Mouse (Mus musculus) T-helper 1 cell (primary cell): ENCODE results near the gene Coro1b.
"Not testable (repeated sequence)": the region's sequence is repeated elsewhere in the genome, so short reads cannot be mapped to it uniquely, and the experiment has no call there.

Experiments used
- in situ Hi-C: fragments of 300-600 bp; cut with MboI, MseI; formaldehyde crosslinking; loops from one replicate; pipeline ENCODE4 v1.15.1; 2025; ENCODE audit warnings: high pct_unique_total_duplicates

The Coro1b gene

DNA sequence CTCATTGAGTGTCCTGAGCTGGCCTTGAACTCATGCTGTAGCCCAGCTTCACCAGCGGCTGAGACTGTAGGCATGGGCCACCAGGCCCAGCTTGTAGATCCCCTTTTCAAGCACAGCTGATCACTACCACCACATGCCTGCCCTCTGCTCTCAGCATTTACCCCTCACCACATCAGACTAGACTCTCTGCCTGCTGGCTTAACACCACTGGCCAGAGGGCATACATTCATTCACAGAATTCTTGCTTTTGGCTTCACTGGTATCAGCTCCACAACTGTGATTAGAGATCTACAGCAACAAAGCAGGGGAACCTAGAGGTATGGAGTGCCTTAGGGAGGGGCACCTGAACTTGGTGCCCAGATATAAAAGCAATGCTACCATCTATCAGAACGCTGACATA is 27.9 kb upstream of the Coro1b start:
- in situ Hi-C loops, result no loop called here

GRCm38 (mm10) chr19:4121097-4121805 is 27.2 kb upstream of the Coro1b start:
- in situ Hi-C loops, result no loop called here

DNA sequence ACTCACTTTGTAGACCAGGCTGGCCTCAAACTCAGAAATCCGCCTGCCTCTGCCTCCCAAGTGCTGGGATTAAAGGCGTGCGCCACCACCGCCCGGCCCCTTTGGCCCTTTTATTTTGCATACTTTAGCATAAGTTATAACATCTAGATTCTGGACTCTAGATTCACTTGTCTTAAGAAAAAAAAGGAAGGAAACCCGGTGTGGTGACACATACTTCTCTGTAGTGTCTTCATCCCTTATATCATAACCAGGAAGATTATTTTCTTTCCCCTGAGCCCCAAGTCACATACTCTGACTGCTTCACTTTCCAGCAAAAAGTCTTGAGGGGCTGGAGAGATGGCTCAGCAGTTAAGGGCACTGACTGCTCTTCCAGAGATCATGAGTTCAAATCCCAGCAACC is 26.5 kb upstream of the Coro1b start:
- in situ Hi-C loops, result not testable (repeated sequence)

DNA sequence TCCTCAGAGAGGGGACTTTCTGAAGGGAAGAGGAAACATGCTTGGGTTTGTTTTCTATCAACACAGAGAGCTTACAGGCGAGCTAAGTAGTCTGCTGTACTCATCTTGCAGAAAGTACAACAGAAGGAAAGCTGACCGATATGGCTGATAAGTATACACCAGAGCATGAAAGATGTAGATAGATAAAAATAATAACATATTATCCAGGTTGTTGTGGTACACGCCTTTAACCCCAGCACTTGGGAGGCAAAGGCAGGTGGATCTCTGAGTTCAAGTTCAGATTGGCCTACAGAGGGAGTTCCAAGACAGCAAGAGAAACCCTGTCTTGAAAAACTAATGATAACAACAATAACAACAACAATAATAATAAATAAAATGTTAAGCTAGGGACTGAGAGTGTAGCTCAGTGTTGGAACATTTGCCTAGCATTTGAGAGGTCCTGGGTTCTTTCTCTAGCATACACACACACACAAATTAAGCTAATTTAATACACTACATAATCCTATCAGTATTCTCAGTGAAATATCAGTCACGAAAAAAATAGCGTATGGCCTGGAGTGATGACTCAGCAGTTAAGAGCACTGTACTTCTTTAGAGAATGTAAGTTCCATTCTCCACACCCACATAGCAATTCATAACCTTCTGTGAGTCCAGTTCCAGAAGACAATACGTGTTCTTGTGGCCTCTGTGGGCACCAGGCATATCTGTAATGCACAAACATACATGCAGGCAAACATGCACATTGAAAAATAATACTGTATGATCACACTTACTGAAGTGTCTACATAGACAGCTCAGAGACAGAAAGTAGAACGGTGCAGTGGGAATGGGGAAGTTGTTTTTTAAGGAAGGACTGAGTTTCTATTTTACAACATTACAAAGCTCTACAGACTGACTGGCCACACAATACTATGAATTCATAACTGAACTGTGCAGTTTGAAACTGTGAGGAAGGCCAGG is 25.7 kb upstream of the Coro1b start:
- in situ Hi-C loops, result no loop called here

- in situ Hi-C loops, result no loop called here
Observed at GRCm38 (mm10) chr19:4124432-4124831, 24.0 kb upstream of the Coro1b start.

DNA sequence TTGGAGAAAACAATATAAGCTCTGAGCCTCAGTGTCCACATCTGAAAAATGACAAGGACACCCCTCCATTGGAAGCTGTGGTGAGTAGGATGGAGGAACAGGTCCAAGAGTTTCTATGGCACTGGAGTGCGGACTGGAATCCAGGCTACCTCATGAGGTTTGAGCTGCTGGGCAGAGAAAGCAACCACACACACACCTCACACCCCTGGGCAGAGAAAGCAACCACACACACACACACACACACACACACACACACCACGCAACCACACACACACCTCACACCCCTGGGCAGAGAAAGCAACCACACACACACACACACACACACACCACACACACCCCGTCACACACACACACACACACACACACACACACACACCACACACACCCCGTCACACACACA is 23.2 kb upstream of the Coro1b start:
- in situ Hi-C loops, result not testable (repeated sequence)

GRCm38 (mm10) chr19:4125741-4126696 is 22.4 kb upstream of the Coro1b start, which contains the start of gene Aip:
TSS of gene Aip (minus strand) at chr19:4125858.
- in situ Hi-C loops, result no loop called here

- in situ Hi-C loops, result no loop called here
Observed at GRCm38 (mm10) chr19:4126759-4127495, 21.5 kb upstream of the Coro1b start.

GRCm38 (mm10) chr19:4129462-4129861 is 19.0 kb upstream of the Coro1b start:
- in situ Hi-C loops, result no loop called here

- in situ Hi-C loops, result no loop called here
Observed at GRCm38 (mm10) chr19:4130106-4130505, 18.3 kb upstream of the Coro1b start.

DNA sequence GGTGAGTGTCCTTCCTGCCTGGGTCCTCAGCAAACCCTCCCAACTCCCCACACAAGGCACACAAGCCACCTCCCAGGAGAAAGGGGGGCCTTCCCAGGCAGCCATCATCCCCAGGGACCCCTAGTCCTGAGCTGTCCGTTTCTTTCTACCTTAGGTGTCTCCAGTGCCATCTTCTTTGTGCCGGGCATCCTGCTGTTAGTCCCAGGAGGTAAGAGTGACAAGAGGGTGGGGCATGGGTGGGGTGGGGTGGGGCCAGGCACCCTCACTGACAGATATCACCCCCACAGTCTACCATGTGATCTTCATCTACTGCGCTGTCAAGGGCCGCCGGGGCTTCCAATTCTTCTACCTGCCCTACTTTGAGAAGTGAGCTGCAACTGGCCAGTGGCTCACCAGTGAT is 17.3 kb upstream of the Coro1b start:
- in situ Hi-C loops, result no loop called here

DNA sequence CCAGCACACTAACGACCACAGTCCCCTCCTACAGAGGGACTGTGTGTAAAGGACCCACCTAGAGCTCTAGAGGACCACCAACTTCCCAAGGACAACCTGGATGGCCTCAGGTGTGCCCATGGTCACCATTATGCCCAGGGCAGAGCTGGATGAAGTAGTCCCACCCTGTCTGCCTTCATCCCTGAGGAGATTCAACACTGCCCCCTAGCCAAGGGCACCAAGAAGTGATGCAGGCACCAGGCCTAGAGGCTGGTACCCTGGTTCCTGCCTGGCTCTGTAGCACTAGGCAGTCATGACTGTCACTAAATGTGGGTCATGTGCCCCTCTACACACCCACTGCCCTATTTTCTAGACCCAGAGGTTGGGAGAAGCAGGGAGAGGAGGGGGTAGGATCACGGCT is 16.7 kb upstream of the Coro1b start:
- in situ Hi-C loops, result no loop called here

GRCm38 (mm10) chr19:4134354-4134753 is 14.1 kb upstream of the Coro1b start:
- in situ Hi-C loops, result no loop called here

- in situ Hi-C loops, result not testable (repeated sequence)
Observed at GRCm38 (mm10) chr19:4135229-4135962, 13.0 kb upstream of the Coro1b start.

- in situ Hi-C loops, result not testable (repeated sequence)
Observed at GRCm38 (mm10) chr19:4135963-4136345, 12.5 kb upstream of the Coro1b start.

DNA sequence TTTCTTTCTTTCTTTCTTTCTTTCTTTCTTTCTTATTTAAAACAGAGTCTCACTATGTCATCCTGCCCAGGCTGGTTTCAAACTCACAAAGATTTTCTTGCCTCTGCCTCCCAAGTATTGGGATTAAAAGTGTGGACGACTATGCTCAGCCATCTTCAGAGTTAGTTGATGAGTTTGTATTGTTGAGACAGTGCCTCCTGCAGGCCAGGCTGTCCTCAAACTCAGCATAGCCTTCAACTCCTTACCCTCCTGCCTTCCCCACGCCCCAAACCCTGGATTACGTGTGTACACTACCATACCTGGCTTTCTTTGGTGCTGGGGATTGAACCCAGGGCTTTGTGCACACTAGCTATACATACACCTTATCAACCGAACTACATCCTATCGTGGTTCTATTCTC is 12.0 kb upstream of the Coro1b start:
- in situ Hi-C loops, result no loop called here

DNA sequence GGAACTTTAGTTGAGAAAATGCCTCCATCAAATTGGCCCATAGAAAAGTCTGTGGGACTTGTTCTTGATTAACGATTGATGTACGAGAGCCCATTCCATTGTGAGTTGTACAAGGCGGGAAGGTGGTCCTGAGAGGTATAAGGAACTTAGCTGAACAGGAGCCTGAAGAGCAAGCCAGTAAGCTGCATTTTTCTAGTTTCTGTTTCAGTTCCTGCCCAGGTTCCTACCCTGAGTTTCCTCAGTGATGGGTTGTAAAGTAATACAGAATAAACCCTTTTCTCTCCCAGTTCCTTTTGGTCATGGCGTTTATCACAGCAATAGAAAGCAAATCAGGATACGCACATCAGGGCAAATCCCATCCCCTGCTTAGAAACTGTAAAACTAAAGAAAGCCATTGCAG is 10.5 kb upstream of the Coro1b start:
- in situ Hi-C loops, result no loop called here

DNA sequence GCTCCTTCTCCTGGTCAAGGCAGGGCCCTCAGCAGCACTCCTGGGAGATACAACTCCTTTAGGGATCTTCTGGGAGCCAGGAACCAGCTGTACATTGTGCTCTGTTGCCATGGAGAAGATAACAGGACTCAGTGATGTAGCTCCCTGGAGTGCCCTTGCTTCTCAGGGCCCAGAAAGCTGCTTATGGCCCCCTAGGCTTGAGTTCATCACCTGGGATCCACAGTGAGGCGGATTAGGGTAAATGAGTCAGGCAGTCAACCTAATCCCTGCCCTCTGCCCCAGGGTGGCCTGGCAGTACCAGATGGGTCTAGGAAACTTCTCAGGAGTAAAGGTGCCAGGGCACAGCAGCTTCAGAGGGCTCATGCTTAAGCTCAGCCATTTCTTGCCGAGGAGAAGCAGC is 9.0 kb upstream of the Coro1b start, which contains the start of gene Gpr152:
TSS of gene Gpr152 (plus strand) at position 342 of the 400 bp plus-strand sequence.
- in situ Hi-C loops, result no loop called here

- in situ Hi-C loops, result no loop called here
Observed at GRCm38 (mm10) chr19:4140147-4140546, 8.3 kb upstream of the Coro1b start.
